Mouse (Mus musculus): ENCODE data around the gene 9130409I23Rik.

The 9130409I23Rik gene

DNA sequence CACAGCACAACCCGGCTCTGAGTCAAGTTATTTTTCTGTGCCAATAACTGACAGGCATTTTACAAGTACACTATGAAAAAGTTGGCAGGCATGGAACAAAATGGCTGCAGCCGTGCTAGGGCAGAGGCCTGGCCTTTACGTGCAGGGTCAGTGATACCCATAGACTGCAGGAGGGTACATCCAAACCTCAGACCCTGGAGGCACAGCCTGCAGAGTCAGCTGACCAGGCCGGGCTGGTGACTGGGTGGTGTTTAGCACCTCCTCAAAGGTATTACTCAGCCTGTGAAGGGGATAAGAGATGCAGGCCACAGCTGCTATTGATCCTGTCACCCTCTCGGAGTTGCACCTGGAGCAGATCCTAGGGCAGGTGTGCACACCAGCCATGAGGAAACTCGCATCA is at the start of gene 9130409I23Rik:
TSS of gene 9130409I23Rik (plus strand) at position 301 of the 400 bp plus-strand sequence.
- DNase-seq (ENCODE audit: low spot score in 2 of 2) = no peak

DNA sequence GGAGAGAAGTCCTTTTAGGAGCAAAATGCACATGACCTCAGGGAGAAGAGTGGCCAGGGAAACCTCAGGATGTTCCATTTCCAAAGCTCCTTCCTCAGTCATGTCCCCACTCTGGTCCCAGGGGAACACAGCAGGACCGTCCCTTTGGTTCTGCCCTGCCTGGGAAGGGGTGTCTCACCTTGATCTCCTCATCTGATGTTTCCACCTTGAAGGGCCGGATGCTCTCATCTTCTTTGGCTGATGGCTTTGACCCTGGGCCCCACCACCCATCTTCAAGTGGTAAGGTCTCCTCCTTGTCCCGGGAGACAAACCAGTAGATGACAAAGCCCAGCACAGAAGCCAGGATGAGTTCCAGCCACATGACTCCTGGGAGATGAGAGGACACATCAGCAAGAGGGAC is 49.4 kb upstream of the 9130409I23Rik start:
- no peak for DNase-seq (ENCODE audit: low spot score in 2 of 2)

DNA sequence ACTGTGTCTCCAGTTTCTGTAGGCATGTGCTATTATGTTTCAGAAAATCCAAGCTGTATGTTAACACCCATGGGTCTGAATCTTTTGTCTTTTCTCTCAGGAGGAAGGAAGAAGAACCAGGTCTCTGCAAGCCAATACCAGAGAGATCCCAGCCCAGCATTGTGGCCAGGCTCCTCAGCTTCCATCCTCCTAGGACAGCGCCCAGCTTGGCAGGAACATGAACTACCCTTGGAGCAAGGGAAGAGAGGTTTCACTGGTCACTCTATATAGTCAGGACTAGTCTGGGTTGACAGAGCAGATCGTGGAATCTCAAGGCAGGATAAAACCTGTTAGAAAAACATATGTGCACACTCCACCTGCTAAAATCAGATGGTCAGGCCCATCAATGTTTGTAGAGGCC is 47.2 kb upstream of the 9130409I23Rik start:
- no peak for DNase-seq (ENCODE audit: low spot score in 2 of 2)

DNA sequence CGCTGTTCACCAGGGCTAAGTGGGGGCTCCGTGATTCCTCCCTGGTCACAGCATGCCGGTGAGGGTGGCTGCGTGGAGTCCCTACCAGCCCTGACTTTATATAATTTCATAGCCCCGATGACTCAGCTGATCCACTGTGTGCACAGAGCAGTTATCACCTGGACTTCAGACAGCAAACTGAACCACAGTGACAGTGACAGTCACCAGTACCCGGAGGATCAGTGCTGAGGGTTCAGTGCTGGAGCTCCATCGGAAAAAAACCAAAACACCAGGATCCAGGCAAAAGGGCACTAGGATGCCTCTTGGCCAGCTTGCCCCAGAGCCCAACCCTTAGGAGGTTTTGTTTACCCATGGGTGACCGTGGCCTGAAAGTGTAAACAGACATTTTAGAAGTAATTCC is 45.7 kb upstream of the 9130409I23Rik start:
- no peak for DNase-seq (ENCODE audit: low spot score in 2 of 2)

DNA sequence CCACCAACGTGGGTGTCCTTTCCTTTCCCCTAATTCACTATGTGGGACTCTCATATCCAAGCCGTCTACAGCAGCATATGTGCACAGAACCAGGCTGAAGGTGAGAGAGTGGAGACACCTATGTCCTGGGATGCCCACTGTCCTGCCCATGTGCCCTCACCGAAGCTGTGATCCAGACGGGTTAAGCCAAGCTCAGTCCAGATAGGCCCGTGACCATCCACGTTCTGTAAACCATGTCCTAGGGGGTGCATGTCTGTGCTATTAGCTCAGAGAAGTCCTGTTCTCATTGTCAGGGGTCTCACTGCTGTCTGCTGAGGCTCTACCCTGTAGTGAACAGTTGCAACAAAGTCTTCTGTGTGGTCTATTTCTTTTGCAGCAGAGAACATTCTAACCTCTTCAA is 43.2 kb upstream of the 9130409I23Rik start:
- DNase-seq (ENCODE audit: low spot score in 2 of 2) = peak in 1 of 2 experiments; percentile 6

DNA sequence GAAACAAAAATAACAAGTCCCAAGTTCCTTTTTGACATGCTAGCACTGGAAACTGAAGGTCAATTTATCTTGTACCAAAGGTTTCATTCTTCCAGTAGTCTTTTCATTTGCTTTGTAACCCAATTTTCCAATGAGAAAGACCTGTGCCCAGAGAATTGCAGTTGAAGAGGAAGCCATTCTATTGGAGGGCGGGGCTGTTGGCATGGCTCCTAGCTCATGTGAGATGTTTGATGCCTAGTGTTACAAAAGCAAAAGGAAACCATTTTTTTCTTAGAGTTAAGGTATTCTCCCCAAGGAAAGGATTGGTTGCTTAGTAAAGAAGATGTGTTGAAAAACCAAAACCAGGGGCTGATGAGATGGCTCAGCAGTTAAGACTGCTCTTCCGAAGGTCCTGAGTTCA is 42.8 kb upstream of the 9130409I23Rik start:
- DNase-seq (ENCODE audit: low spot score in 2 of 2) = peak in 1 of 2 experiments; percentile 12

DNA sequence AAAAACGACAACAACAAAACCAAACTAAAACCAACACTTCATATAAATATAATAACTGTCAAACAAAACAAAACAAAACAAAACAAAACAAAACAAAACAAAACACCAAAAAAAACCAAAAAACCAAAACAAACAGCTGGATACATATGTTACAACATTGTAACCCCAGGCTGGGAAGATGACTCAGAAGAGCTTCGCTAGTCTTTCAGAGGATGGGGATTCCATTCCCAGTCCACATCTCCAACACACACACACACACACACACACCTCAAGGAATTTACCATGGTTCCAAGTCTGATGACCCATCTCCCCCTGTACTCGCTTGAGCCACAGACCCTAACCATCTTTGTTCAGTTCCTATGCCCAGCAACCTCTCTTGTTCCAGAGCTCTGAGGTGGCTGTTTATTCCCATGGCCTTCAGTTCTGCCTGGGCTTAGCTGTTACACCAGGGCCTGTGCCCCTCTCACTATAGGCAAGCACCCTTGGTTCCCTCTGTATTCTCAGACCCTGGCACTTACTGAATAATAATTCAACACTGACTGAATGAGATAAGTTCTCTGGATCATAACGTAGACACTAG is 41.9 kb upstream of the 9130409I23Rik start:
- DNase-seq (ENCODE audit: low spot score in 2 of 2) = no peak

DNA sequence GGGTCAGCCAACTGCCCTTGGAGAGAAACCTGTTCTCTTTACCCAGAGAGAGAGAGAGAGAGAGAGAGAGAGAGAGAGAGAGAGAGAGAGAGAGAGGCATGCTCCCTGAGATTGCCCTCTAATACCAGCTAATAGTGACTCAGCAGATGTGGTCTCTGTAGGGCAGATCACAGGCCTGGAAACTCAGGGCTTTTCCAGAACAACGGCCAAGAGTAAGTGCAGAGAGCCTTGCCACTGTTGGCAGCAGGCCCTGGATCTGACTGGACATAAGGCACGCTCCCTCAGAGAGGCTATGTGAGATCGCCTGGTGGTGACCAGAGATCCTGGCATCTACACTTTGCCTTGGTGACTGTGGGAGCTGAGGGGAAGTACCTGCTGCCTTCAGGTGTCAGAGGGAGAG is 41.3 kb upstream of the 9130409I23Rik start:
- peak in 1 of 2 experiments; percentile 47 for DNase-seq (ENCODE audit: low spot score in 2 of 2)

DNA sequence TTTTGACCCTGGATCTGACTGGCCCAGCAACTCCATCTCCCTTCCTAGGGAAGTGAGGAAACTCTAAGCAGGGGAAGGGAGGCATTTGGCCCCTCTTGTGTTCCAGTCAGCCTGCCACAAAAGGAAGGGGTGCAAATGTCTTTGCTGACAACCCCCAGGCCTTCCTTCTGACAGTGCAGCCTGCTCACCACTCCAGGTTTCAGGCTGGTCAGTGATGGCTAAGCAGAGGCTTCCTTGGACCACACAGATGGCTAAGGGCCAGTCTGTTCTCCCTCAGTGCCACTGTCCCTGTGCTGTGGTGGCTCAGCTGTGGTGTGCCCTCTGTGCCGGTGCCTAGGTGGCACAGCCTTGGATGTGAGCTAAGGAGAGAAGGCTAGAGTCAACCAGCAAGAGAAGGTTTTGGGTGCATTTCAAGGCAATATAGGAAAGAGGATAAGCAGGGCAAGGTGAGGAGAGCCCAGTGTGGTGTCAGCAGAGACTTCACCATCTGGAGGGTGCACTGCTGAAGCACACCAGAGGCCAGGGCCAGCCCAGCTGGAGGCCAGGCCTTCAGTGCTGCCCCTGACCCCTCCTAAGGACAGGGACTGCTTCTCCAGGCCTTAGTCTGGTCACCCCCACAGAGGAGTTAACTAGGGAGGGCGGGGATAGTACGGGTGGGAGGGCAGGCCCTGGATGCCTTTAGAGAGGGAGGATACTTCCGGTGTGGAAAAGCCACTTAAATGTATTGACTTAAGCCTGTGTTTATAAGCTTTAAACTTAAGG is 40.7 kb upstream of the 9130409I23Rik start:
- peak in 1 of 2 experiments; percentile 14 for DNase-seq (ENCODE audit: low spot score in 2 of 2)

DNA sequence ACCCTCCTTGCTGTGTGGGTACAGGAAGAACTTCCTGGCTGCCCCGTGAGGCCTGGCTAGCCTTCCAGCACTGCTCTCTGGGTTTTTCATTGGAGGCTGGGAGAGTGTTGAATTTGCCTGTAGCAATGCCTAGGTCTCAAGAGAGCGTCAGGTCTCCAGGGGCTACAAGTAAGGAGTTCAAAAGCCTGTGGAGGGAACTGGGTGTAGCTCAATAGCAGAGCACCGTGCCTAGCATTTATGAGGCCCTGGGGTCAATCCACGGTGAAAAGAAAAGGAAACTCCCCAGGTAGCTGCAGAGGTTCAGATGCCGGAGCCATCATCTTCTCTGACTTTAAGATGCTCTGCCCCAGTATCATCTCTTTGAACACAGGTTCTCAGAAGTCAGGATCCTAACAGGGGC is 39.4 kb upstream of the 9130409I23Rik start:
- DNase-seq (ENCODE audit: low spot score in 2 of 2) = peak in 1 of 2 experiments; percentile 8

DNA sequence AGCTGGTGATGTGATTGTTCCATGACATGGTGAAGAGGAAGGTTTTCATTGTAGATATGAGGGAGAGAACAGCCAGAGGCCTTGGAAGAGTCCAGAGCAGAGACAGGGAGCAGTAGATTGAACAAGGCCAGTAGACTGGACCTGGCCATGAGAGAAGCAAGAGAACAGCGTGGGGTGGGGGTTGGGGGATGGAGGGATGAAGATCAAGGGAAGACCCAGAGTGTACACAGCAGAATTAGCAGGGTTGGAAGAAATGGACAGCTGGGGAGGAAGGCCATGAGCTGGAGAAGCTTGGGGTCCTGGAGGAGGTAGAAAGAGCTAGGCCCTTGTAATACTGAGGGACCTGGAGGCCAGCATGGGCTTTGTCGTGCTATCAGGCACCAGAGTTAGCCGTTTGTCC is 38.6 kb upstream of the 9130409I23Rik start:
- DNase-seq (ENCODE audit: low spot score in 2 of 2) = no peak

DNA sequence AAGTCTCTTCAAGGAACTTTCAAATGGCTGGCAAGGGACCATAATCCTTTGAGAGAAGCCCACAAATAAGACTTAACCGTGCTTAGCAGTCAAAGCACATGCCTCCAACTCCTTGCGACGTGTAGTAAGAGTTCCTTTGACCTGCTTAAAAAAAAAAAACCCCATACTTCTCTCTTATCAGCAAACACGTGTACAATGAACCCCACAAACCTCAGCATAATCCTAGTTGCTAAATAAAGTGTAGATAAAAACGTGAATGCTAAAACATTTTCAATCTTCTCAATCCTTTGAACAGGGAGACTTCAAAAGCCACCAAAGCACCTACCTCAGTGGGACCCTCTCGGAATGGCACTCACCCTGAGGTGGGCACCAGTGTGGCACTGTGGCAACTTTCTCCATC is 37.6 kb upstream of the 9130409I23Rik start:
- peak in 1 of 2 experiments; percentile 12 for DNase-seq (ENCODE audit: low spot score in 2 of 2)

DNA sequence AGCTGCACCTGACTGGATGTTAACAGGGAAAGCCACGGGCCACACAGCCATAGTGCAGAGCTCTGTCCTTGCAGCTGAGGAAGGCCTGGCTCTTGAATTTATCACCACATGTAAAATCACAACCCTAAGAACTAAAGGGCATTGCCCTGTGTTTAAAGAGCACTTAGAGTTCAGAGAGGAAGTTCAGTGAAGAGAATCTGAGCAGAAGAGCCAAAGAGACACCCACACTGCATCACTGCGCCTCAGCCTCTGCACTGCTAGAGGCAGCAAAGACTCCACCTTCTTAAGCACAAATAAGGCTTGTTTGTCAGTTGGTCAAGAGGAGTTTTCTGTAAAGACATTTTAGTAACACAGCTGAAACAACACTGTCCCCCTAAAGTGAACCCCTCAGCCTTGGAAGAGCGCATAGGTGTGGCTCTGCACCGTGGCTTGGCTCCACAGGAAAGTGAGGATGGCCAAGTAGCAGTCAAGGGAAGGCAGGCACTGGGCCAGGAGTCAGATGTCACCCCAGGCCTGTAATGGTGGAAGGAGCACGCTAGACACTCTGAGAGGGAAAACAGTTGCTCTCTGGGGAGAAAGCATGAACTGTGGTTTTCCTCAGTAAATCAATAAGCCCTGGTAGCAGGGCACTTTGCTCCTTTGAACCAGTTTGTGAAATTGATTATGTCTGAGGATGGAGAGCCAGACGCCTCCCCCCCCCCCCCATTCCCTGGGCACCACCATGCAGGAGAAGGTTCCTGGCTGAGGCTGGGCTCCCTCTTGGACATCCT is 36.1 kb upstream of the 9130409I23Rik start:
- peak in 1 of 2 experiments; percentile 39 for DNase-seq (ENCODE audit: low spot score in 2 of 2)

DNA sequence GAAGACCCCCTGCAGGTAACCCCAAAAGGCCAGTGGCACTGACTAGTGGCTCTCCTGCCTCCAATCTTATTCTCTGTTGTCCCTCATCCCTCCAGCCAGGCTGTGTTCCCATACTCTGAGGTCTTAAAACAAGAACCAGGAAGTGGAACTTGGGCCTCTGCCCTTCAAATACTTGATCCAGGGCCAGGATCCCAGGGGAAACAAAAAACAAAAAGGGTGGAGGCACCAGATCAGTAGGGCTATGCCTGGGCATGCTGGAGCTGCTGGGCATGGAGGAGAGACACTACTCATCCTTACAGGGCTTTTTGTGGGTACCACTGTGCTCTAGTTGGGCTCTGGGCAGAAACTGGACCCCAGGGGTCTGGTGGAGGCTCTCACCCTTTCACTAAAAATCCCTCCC is 35.5 kb upstream of the 9130409I23Rik start:
- DNase-seq (ENCODE audit: low spot score in 2 of 2) = peak; percentile 46 to 48

DNA sequence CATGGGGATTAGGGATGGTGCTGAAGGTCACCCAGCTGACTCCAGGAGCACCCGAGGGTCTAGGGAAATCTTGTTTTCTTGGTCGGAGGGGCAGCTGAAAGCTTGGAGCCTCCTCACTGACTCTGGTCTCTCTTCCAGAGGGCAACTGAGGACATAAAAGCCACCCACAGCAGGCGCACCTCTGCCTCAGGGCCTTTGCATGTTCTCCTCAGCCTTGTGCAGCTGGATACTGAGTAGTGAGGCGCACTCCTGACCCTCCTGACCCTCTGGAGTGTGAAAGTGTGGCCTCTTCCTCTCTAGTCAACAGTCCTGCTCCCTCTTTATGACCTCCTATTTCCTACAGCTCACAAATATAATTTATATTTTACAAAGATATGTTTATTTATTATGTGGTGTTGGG is 35.0 kb upstream of the 9130409I23Rik start:
- peak in 1 of 2 experiments; percentile 16 for DNase-seq (ENCODE audit: low spot score in 2 of 2)

DNA sequence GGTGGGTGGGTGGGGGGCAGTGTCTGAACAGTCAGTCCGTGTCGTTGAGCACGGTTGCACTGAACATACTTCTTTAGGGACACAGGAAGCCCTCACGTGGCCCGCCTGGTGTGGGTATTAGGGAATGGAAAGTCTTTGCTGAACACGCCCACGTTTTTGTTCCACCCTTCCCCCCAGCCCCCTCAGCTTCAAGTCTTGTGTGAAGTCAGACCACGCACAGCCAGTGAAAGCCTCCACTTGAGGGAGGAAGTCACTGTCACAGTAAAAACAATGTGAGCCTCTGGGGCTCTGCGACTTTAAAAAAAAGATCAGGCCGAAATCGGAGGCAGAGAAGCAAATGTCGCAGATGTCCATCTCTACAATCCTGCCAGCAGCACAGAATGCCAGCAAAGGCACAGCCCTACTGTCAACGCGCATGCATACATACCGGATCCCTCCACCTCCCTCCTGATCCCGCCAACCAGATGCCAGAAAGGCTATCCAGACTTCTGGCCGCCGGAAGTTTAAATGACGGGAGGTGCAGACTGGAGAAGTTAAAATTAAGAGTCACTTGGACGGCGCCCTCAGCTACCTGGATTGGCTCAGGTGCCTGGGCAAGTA is 34.4 kb upstream of the 9130409I23Rik start:
- DNase-seq (ENCODE audit: low spot score in 2 of 2) = peak; percentile 77 to 82

DNA sequence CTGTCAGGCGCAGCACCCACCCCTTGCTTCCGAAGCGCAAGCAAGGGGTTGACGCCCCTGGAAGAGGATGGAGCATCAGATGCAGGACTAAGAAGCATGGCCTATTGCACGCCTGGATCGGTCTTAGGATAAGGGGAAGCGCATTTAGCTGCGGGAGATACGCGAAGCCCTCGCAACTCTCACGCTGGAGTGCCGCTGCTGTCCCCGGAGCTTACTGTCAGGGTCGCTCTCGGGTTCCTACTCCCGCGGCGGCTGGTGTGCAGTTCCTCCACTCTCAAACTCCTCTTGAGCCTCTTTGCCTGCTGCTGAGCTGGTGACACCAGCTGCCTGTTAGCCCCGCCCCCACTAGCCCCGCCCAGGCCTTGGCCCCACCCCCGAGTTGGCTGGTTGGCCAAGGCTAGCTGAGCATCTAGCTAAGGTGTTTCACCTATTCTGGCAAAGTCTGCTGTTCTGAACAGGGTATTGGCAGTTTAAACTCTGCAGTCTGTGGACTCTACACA is 33.8 kb upstream of the 9130409I23Rik start:
- DNase-seq (ENCODE audit: low spot score in 2 of 2) = peak; percentile 74 to 77

DNA sequence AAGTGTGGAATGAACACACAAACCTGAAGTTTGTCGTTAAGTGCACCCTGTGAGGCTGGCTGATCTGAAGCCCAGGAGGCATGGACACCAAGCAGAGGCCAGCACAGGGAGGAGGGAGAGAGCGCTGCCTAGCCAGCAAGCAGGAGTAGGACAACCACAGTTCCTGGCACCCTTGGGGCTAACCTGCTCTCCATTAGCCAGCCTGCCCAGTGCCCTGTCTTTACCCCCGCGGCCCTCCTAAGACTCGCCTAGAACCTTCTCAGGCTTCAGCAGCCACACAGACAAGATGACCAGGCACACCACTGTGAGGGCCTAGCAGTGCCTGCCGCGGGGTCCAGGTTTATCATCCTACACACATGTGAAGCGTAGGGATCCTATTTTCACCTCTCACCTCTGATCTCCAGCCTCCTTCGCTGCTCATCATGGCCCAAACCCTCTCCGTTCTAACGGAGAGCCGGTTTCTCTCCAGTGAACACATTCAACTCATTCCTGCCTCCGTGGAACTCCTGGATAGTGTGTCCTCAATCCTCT is 33.1 kb upstream of the 9130409I23Rik start:
- DNase-seq (ENCODE audit: low spot score in 2 of 2) = no peak

DNA sequence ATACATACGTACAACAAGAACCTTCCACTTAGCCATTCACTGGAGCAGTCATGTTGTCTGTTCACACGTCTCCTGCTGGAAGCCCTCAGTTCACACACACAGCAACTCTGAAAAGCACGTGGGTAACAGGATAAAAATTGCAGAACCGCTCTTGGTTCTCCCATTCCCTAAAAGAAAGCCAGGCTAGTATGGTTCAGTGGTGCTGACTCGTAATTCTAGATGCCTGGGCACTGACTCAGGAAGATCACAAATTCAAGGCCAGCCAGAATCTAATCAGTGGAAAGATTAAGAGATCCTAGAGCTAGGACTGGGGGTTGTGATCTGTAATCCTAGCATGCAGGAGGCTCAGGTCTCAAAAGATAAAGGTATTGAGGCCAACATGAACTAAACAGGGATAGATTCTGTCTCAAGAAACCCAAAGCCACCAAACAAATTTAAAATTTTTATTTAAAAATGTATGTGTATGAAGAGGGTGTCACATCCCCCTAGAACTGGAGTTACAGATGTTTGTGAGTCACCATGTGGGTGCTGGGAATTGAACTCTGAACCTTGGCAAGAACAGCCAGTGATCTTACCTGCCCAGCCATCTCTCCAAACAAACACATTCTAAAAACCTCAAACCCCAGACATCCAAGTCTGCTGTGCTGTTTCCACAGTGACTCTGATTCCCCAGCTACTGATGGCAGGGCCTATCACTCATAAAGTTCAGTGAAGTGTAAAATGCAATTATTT is 30.1 kb upstream of the 9130409I23Rik start, which contains the start of gene Ephx1:
TSS of gene Ephx1 (minus strand) at position 149 of the 732 bp plus-strand sequence.
- DNase-seq (ENCODE audit: low spot score in 2 of 2) = no peak

DNA sequence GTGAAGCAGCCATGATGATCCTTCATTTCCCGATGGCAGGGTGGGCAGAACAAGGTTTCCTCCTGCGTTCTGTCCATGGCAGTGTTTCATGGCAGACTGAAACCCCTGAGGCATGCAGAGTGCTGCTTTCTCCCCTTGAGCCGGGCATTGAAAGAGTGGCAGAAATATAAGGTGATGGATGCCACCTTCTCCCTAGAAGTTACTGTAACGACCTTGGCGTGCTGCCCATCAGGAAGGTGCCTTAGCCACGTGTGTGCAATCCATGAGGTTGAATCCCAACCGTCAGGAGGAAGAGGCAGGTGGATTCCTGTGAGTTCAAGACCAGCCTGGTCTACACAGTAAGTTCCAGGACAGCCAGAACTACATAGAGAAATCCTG is 29.6 kb upstream of the 9130409I23Rik start:
- DNase-seq (ENCODE audit: low spot score in 2 of 2) = no peak

DNA sequence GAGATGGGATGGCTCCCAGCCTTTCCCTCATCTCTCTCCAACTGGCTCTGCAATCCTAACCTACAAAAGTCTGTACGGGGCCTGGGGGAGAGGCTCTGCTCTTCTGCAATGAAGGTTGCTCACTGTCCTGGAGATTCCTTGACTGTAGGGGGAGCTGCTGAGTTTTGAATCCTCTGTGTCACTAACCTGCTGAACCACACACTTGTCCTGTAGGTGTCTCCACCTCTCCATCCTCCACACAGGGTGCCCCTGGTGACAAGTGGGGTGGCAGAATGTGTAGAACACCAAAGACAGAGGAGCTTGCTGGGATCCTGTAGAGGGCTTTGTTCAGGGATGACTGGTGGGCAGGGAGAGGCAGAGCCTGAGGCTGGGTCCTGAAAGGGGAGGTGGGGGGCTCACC is 28.8 kb upstream of the 9130409I23Rik start:
- DNase-seq (ENCODE audit: low spot score in 2 of 2) = peak; percentile 44
